Comparison of ENCODE assay signal across 21 mouse cellular contexts in the genomic region with DNA sequence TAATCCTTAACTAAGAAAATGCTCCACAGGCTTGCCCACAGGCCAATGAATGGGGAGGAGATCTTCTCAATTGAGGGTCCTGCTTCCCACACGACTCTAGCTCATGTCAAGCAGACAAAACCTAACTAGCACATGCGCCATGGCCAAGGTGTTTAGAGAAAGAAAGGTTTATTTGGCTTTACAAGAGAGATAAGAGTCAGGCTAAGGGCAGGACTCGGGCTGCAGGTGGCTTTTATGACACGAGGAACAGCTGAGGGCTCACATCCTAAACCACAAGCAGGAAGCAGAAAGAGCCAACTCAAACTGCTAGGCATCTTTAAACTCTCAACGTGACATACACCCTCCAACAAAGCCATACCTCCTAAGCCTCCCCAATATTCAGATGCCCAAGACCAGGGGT. TPM values are rescaled to one million over a fixed set of nuclear protein-coding genes. Genes with fewer than 3 reads are reported as not detected.
DNase-seq lines count a peak whose midpoint lies in the region; ATAC-seq and TF ChIP-seq lines count a peak whose summit lies in the region.
"Had no signal": no experiment of that assay in that cellular context is flagged by ENCODE, and none has a peak within 500 bp of the region (broad histone marks: within the 10 kb centered on the region; RNA-seq: fewer than 3 reads in every experiment).

No protein-coding gene starts in this region.

- no peak for TF ChIP-seq CTCF in intestine, postnatal 0 days (IDR thresholded peaks at IDR 0.05; ENCODE audit: low read depth)
- TF ChIP-seq CTCF in thymus, adult 2 months (IDR thresholded peaks at IDR 0.05; ENCODE audit: borderline replicate concordance, control insufficient read depth, extremely low read depth, insufficient read depth, low read length, poor library complexity): no peak

- peaks cover 9% of the 10 kb centered on the region for H3K36me3 ChIP-seq in liver, embryonic 16.5 days (ENCODE audit: control insufficient read depth, insufficient read depth)
- peaks cover 11% of the 10 kb centered on the region for H3K36me3 ChIP-seq in liver, embryonic 11.5 days (ENCODE audit: control insufficient read depth, insufficient read depth, low read length)
- H3K36me3 ChIP-seq in intestine, postnatal 0 days (ENCODE audit: control insufficient read depth, insufficient read depth): no peaks in the 10 kb centered on the region
- no peaks in the 10 kb centered on the region for H3K36me3 ChIP-seq in thymus, adult 2 months (ENCODE audit: control insufficient read depth, insufficient read depth, low read length)

- TF ChIP-seq POLR2A in thymus, adult 2 months (IDR thresholded peaks at IDR 0.05; ENCODE audit: control insufficient read depth, extremely low read depth, insufficient read depth, low read length, poor library complexity): no peak

- no peak overlapping the region for H3K9ac ChIP-seq in liver, embryonic 16.5 days (ENCODE audit: low read depth, low read length)
- no peak overlapping the region for H3K9ac ChIP-seq in liver, embryonic 11.5 days (ENCODE audit: low read depth, low read length)
- H3K9ac ChIP-seq in intestine, postnatal 0 days (ENCODE audit: low read depth, low read length): no peak overlapping the region
- H3K9ac ChIP-seq: forebrain, embryonic 15.5 days; limb, embryonic 15.5 days; neural tube, embryonic 12.5 days had no signal

- H3K4me3 ChIP-seq in liver, embryonic 16.5 days (ENCODE audit: low read depth, low read length): no peak overlapping the region
- no peak overlapping the region for H3K4me3 ChIP-seq in liver, embryonic 11.5 days (ENCODE audit: low read depth, low read length)
- no peak overlapping the region for H3K4me3 ChIP-seq in intestine, postnatal 0 days (ENCODE audit: low read depth, low read length)
- no peak overlapping the region for H3K4me3 ChIP-seq in thymus, adult 2 months (ENCODE audit: control insufficient read depth, insufficient read depth, low read length)
- H3K4me3 ChIP-seq: embryonic facial prominence, embryonic 10.5 days; erythroblast, embryonic 14.5 days; forebrain, embryonic 15.5 days; layer of hippocampus, adult 2 months; limb, embryonic 15.5 days; neural tube, embryonic 12.5 days had no signal

- peaks cover 10% of the 10 kb centered on the region for H3K4me1 ChIP-seq in liver, embryonic 16.5 days (ENCODE audit: control insufficient read depth, low read depth, low read length)
- peaks cover 3% of the 10 kb centered on the region; the same call in 1 of the 2 replicates for H3K4me1 ChIP-seq in liver, embryonic 11.5 days (replicated peaks; ENCODE audit: control insufficient read depth, insufficient read depth, low read length)
- peaks cover 9% of the 10 kb centered on the region; the same call in 1 of the 2 replicates for H3K4me1 ChIP-seq in intestine, postnatal 0 days (replicated peaks; ENCODE audit: control insufficient read depth, insufficient read depth, low read length)
- H3K4me1 ChIP-seq in thymus, adult 2 months (replicated peaks; ENCODE audit: control insufficient read depth, insufficient read depth, low read length): peaks cover 40% of the 10 kb centered on the region
- H3K4me1 ChIP-seq: neural tube, embryonic 12.5 days had no signal

- no peak for DNase-seq in liver, embryonic 11.5 days (ENCODE audit: low spot score)
- peak; percentile 52 for DNase-seq in thymus, adult 2 months
- DNase-seq in adipocyte (ENCODE audit: low spot score): no peak
- DNase-seq in left cerebral cortex, adult 9 months (ENCODE audit: low spot score in 2 of 2): no peak
- DNase-seq in kidney, adult 11 months: no peak
- no peak for DNase-seq in yolk sac, embryonic 10.5 days (ENCODE audit: low spot score)
- DNase-seq: cerebellum, postnatal 25 days; heart, adult 18-20 months; heart, postnatal 14 days; lung, adult 2 months had no signal

- peak overlapping the region; percentile 30; the same call in 1 of the 2 replicates for H3K27ac ChIP-seq in liver, embryonic 16.5 days (ENCODE audit: low read length)
- H3K27ac ChIP-seq in liver, embryonic 11.5 days (ENCODE audit: low read depth, low read length): no peak overlapping the region
- H3K27ac ChIP-seq in intestine, postnatal 0 days (ENCODE audit: low read depth, low read length): no peak overlapping the region
- H3K27ac ChIP-seq in thymus, adult 2 months (ENCODE audit: control insufficient read depth, insufficient read depth, low read length): peak overlapping the region; percentile 92
- H3K27ac ChIP-seq: embryonic facial prominence, embryonic 10.5 days; forebrain, embryonic 15.5 days; limb, embryonic 15.5 days; macrophage; neural tube, embryonic 12.5 days had no signal

- ATAC-seq in liver, embryonic 16.5 days (ENCODE audit: low read depth): no peak
- no peak for ATAC-seq in liver, embryonic 11.5 days (replicated peaks; ENCODE audit: low FRiP score)
- peak; percentile 72; the same call in 1 of the 2 replicates for ATAC-seq in intestine, postnatal 0 days
- ATAC-seq: activated CD4-positive, CD25-positive, alpha-beta regulatory T cell, adult 4 months; forebrain, embryonic 15.5 days; midbrain, embryonic 16.5 days had no signal

- no peak overlapping the region for H3K4me2 ChIP-seq in liver, embryonic 16.5 days (ENCODE audit: low read depth, low read length)
- H3K4me2 ChIP-seq in liver, embryonic 11.5 days: no peak overlapping the region
- H3K4me2 ChIP-seq in intestine, postnatal 0 days (replicated peaks; ENCODE audit: low read depth): no peak overlapping the region
- H3K4me2 ChIP-seq: forebrain, embryonic 15.5 days; limb, embryonic 15.5 days; neural tube, embryonic 12.5 days had no signal

- H3K27me3 ChIP-seq in liver, embryonic 16.5 days (ENCODE audit: control insufficient read depth, insufficient read depth, low read depth, low read length): no peaks in the 10 kb centered on the region
- H3K27me3 ChIP-seq in liver, embryonic 11.5 days (replicated peaks; ENCODE audit: control insufficient read depth, insufficient read depth, low read length): no peaks in the 10 kb centered on the region
- H3K27me3 ChIP-seq in intestine, postnatal 0 days (replicated peaks; ENCODE audit: control insufficient read depth, insufficient read depth, low read length): no peaks in the 10 kb centered on the region
- no peaks in the 10 kb centered on the region for H3K27me3 ChIP-seq in thymus, adult 2 months (ENCODE audit: control insufficient read depth, insufficient read depth, low read length)
- H3K27me3 ChIP-seq: forebrain, embryonic 15.5 days; limb, embryonic 15.5 days; neural tube, embryonic 12.5 days had no signal

- WGBS in liver, embryonic 16.5 days (ENCODE audit: insufficient replicate concordance): 32% methylated on average over 5 of the region's 5 CpGs
- 49% methylated on average over 5 of the region's 5 CpGs for WGBS in liver, embryonic 11.5 days
- 33% methylated on average over 5 of the region's 5 CpGs for WGBS in intestine, postnatal 0 days
- 6% methylated on average over 5 of the region's 5 CpGs for WGBS in thymus, adult 2 months

- H3K9me3 ChIP-seq in liver, embryonic 16.5 days (replicated peaks; ENCODE audit: control insufficient read depth, low read length): no peaks in the 10 kb centered on the region
- H3K9me3 ChIP-seq in liver, embryonic 11.5 days (ENCODE audit: control insufficient read depth, low read length): no peaks in the 10 kb centered on the region
- no peaks in the 10 kb centered on the region for H3K9me3 ChIP-seq in intestine, postnatal 0 days (ENCODE audit: control insufficient read depth)
- H3K9me3 ChIP-seq: embryonic facial prominence, embryonic 10.5 days; forebrain, embryonic 15.5 days; limb, embryonic 15.5 days; neural tube, embryonic 12.5 days had no signal

RNA-seq across cellular contexts. Expression of gene Atl1, which starts 25.1 kb away (rescaled TPM):
- polyA plus RNA-seq in liver, embryonic 16.5 days (2015; fragmentation: Nextera tagmentation; extraction: Ambion mirVana): 1.4 TPM in 2 replicates
- polyA plus RNA-seq in liver, embryonic 11.5 days (2014; fragmentation: Nextera tagmentation; extraction: Ambion mirVana): 1.0 and 1.5 TPM in 2 replicates
- 5.0 and 5.6 TPM in 2 replicates for polyA plus RNA-seq in intestine, postnatal 0 days (2015; fragmentation: Nextera tagmentation; extraction: Ambion mirVana)
- 0.75 and 0.91 TPM in 2 replicates for polyA plus RNA-seq in thymus, adult 2 months (2012; rRNA removed)

RNA-seq across cellular contexts. Expression of gene Map4k5, which starts 25.7 kb away (rescaled TPM):
- 23.8 and 24.6 TPM in 2 replicates for polyA plus RNA-seq in liver, embryonic 16.5 days (2015; fragmentation: Nextera tagmentation; extraction: Ambion mirVana)
- 21.5 and 26.8 TPM in 2 replicates for polyA plus RNA-seq in liver, embryonic 11.5 days (2014; fragmentation: Nextera tagmentation; extraction: Ambion mirVana)
- polyA plus RNA-seq in intestine, postnatal 0 days (2015; fragmentation: Nextera tagmentation; extraction: Ambion mirVana): 9.9 and 10.2 TPM in 2 replicates
- 11.3 and 17.1 TPM in 2 replicates for polyA plus RNA-seq in thymus, adult 2 months (2012; rRNA removed)

Comparison
In these comparisons a context has a peak if more than half of its experiments do, and no peak if none do; other contexts are left out.
1. H3K27ac ChIP-seq: peak in liver, embryonic 16.5 days (single experiment) and thymus, adult 2 months (single experiment); none in liver, embryonic 11.5 days (single experiment) and intestine, postnatal 0 days (single experiment).